In genomic region chr14:51089674-51090076, GRCm38 (mm10) we compare ENCODE assay signal across 9 mouse cellular contexts. TPM values are rescaled to one million over a fixed set of nuclear protein-coding genes. Genes with fewer than 3 reads are reported as not detected.
DNase-seq lines count a peak whose midpoint lies in the region; ATAC-seq and TF ChIP-seq lines count a peak whose summit lies in the region.
"Had no signal": no experiment of that assay in that cellular context is flagged by ENCODE, and none has a peak within 500 bp of the region (broad histone marks: within the 10 kb centered on the region; RNA-seq: fewer than 3 reads in every experiment).

No protein-coding gene starts in this region.

- peak overlapping the region; percentile 61 for H3K9ac ChIP-seq in lung, embryonic 15.5 days
- peak overlapping the region; percentile 62 for H3K9ac ChIP-seq in intestine, embryonic 16.5 days (ENCODE audit: low read depth, low read length)
- peak overlapping the region; percentile 76 for H3K9ac ChIP-seq in neural tube, embryonic 13.5 days

- peak overlapping the region; percentile 71 for H3K4me2 ChIP-seq in lung, embryonic 15.5 days
- H3K4me2 ChIP-seq in intestine, embryonic 16.5 days (ENCODE audit: low read depth, low read length): peak overlapping the region; percentile 68
- peak overlapping the region; percentile 86 for H3K4me2 ChIP-seq in neural tube, embryonic 13.5 days

- under 1% methylated on average over 15 of the region's 15 CpGs for WGBS in lung, embryonic 15.5 days
- WGBS in intestine, embryonic 16.5 days: 0% methylated on average over 15 of the region's 15 CpGs
- under 1% methylated on average over 15 of the region's 15 CpGs for WGBS in neural tube, embryonic 13.5 days

- TF ChIP-seq POLR2A in embryonic fibroblast, embryonic 13.5 days (IDR thresholded peaks at IDR 0.05; ENCODE audit: low read depth, low read length): no peak

- no peaks in the 10 kb centered on the region for H3K36me3 ChIP-seq in lung, embryonic 15.5 days
- no peaks in the 10 kb centered on the region for H3K36me3 ChIP-seq in intestine, embryonic 16.5 days (ENCODE audit: control insufficient read depth, insufficient read depth, low read length)
- no peaks in the 10 kb centered on the region for H3K36me3 ChIP-seq in neural tube, embryonic 13.5 days

- peak overlapping the region; percentile 74 for H3K4me3 ChIP-seq in lung, embryonic 15.5 days
- peak overlapping the region; percentile 62 for H3K4me3 ChIP-seq in embryonic fibroblast, embryonic 13.5 days (ENCODE audit: insufficient read depth, low read length)
- H3K4me3 ChIP-seq in intestine, embryonic 16.5 days (ENCODE audit: low read length): peak overlapping the region; percentile 75
- peak overlapping the region; percentile 70 for H3K4me3 ChIP-seq in neural tube, embryonic 13.5 days

- DNase-seq in lung, postnatal 10 days: no peak
- DNase-seq in cerebellum, postnatal 4 days (ENCODE audit: low spot score in 2 of 2): no peak
- DNase-seq in embryo, embryonic 9.5 days (ENCODE audit: extremely low spot score): no peak
- no peak for DNase-seq in adipocyte (ENCODE audit: low spot score)

- H3K9me3 ChIP-seq in lung, embryonic 15.5 days: no peaks in the 10 kb centered on the region
- no peaks in the 10 kb centered on the region for H3K9me3 ChIP-seq in intestine, embryonic 16.5 days (ENCODE audit: control insufficient read depth, low read length)
- no peaks in the 10 kb centered on the region for H3K9me3 ChIP-seq in neural tube, embryonic 13.5 days

- peaks cover 18% of the 10 kb centered on the region for H3K4me1 ChIP-seq in lung, embryonic 15.5 days
- peaks cover 5% of the 10 kb centered on the region; the same call in 1 of the 2 replicates for H3K4me1 ChIP-seq in embryonic fibroblast, embryonic 13.5 days (ENCODE audit: control insufficient read depth, insufficient read depth, low read length)
- peaks cover 8% of the 10 kb centered on the region; the same call in 1 of the 2 replicates for H3K4me1 ChIP-seq in intestine, embryonic 16.5 days (ENCODE audit: control insufficient read depth, insufficient read depth, low read length)
- peaks cover 17% of the 10 kb centered on the region for H3K4me1 ChIP-seq in neural tube, embryonic 13.5 days (replicated peaks)

- no peak for ATAC-seq in lung, embryonic 15.5 days (ENCODE audit: borderline replicate concordance, extremely low read depth, low FRiP score, low TSS enrichment)
- ATAC-seq in intestine, embryonic 16.5 days: no peak
- ATAC-seq in neural tube, embryonic 13.5 days (ENCODE audit: low read depth): no peak

- H3K27ac ChIP-seq in lung, embryonic 15.5 days: peak overlapping the region; percentile 91
- peak overlapping the region; percentile 83 for H3K27ac ChIP-seq in embryonic fibroblast, embryonic 13.5 days (ENCODE audit: insufficient read depth, low read length)
- peak overlapping the region; percentile 82 for H3K27ac ChIP-seq in intestine, embryonic 16.5 days (ENCODE audit: low read length)
- peak overlapping the region; percentile 83 for H3K27ac ChIP-seq in neural tube, embryonic 13.5 days (replicated peaks)

- no peaks in the 10 kb centered on the region for H3K27me3 ChIP-seq in lung, embryonic 15.5 days
- no peaks in the 10 kb centered on the region for H3K27me3 ChIP-seq in intestine, embryonic 16.5 days (replicated peaks; ENCODE audit: control insufficient read depth, insufficient read depth, low read length)
- peaks cover 6% of the 10 kb centered on the region for H3K27me3 ChIP-seq in neural tube, embryonic 13.5 days

- no peak for TF ChIP-seq CTCF in embryonic fibroblast, embryonic 13.5 days (IDR thresholded peaks at IDR 0.05; ENCODE audit: borderline replicate concordance, insufficient read depth, low read length)

RNA-seq across cellular contexts. Expression of gene Rnase4, which starts 1.2 kb away (rescaled TPM):
- 33.9 and 38.7 TPM in 2 replicates for polyA plus RNA-seq in lung, embryonic 15.5 days (2015; fragmentation: Nextera tagmentation; extraction: Ambion mirVana)
- polyA plus RNA-seq in embryonic fibroblast, embryonic 13.5 days (2011; ENCODE audit: insufficient read length, low read depth, missing spikeins): 116 and 134 TPM in 2 replicates
- 288 and 336 TPM in 2 replicates for polyA plus RNA-seq in intestine, embryonic 16.5 days (2015; fragmentation: Nextera tagmentation; extraction: Ambion mirVana)
- 16.1 and 17.0 TPM in 2 replicates for polyA plus RNA-seq in neural tube, embryonic 13.5 days (2015; fragmentation: Nextera tagmentation; extraction: Ambion mirVana)

RNA-seq across cellular contexts. Expression of gene Ang, which starts 1.3 kb away (rescaled TPM):
- 7.6 and 7.7 TPM in 2 replicates for polyA plus RNA-seq in lung, embryonic 15.5 days (2015; fragmentation: Nextera tagmentation; extraction: Ambion mirVana)
- 11.4 TPM in 2 replicates for polyA plus RNA-seq in embryonic fibroblast, embryonic 13.5 days (2011; ENCODE audit: insufficient read length, low read depth, missing spikeins)
- polyA plus RNA-seq in intestine, embryonic 16.5 days (2015; fragmentation: Nextera tagmentation; extraction: Ambion mirVana): 76.1 and 85.7 TPM in 2 replicates
- 3.7 and 3.9 TPM in 2 replicates for polyA plus RNA-seq in neural tube, embryonic 13.5 days (2015; fragmentation: Nextera tagmentation; extraction: Ambion mirVana)

RNA-seq across cellular contexts. Expression of gene Olfr750, which starts 15.4 kb away (rescaled TPM):
- not detected in 2 replicates for polyA plus RNA-seq in lung, embryonic 15.5 days (2015; fragmentation: Nextera tagmentation; extraction: Ambion mirVana)
- not detected in 2 replicates for polyA plus RNA-seq in embryonic fibroblast, embryonic 13.5 days (2011; ENCODE audit: insufficient read length, low read depth, missing spikeins)
- not detected in 2 replicates for polyA plus RNA-seq in intestine, embryonic 16.5 days (2015; fragmentation: Nextera tagmentation; extraction: Ambion mirVana)
- not detected in 2 replicates for polyA plus RNA-seq in neural tube, embryonic 13.5 days (2015; fragmentation: Nextera tagmentation; extraction: Ambion mirVana)
- polyA plus RNA-seq: adrenal gland, adult 2 months had no signal

RNA-seq across cellular contexts. Expression of gene Eddm3b, which starts 24.6 kb away (rescaled TPM):
- not detected in 2 replicates for polyA plus RNA-seq in lung, embryonic 15.5 days (2015; fragmentation: Nextera tagmentation; extraction: Ambion mirVana)
- polyA plus RNA-seq in embryonic fibroblast, embryonic 13.5 days (2011; ENCODE audit: insufficient read length, low read depth, missing spikeins): not detected in 2 replicates
- polyA plus RNA-seq in intestine, embryonic 16.5 days (2015; fragmentation: Nextera tagmentation; extraction: Ambion mirVana): not detected in 2 replicates
- not detected in 2 replicates for polyA plus RNA-seq in neural tube, embryonic 13.5 days (2015; fragmentation: Nextera tagmentation; extraction: Ambion mirVana)
- polyA plus RNA-seq: adrenal gland, adult 2 months had no signal

RNA-seq across cellular contexts. Expression of gene Rnase12, which starts 32.2 kb away (rescaled TPM):
- polyA plus RNA-seq in lung, embryonic 15.5 days (2015; fragmentation: Nextera tagmentation; extraction: Ambion mirVana): not detected in 2 replicates
- polyA plus RNA-seq in embryonic fibroblast, embryonic 13.5 days (2011; ENCODE audit: insufficient read length, low read depth, missing spikeins): not detected in 2 replicates
- 0.37 and 0.54 TPM in 2 replicates for polyA plus RNA-seq in intestine, embryonic 16.5 days (2015; fragmentation: Nextera tagmentation; extraction: Ambion mirVana)
- polyA plus RNA-seq in neural tube, embryonic 13.5 days (2015; fragmentation: Nextera tagmentation; extraction: Ambion mirVana): not detected in 2 replicates
- polyA plus RNA-seq: adrenal gland, adult 2 months had no signal
